Mouse (Mus musculus) CH12.LX (cell line): ENCODE data around the gene Mgrn1. TPM values are rescaled to one million over a fixed set of nuclear protein-coding genes. Genes with fewer than 3 reads are reported as not detected.

Experiments used
- DNase-seq: peaks from one replicate; pipeline ENCODE4 v3.0.0-alpha.2; 2013; ENCODE audit errors: extremely low read depth
- H3K27ac ChIP-seq: 2 replicates; pipeline ENCODE4 v1.5.1; 2012; ENCODE audit warnings: low read depth, mild to moderate bottlenecking, control low read depth, moderate library complexity; ENCODE audit not compliant: insufficient read depth
- H3K27me3 ChIP-seq: replicated peaks from 2 replicates; pipeline ENCODE3; 2012; ENCODE audit warnings: inconsistent platforms
- H3K36me3 ChIP-seq, 2 experiments: replicated peaks in 1 of 2; 2 replicates each; pipeline versions ENCODE3 to v1.6.1; 2012; ENCODE audit warnings: inconsistent platforms in 1 of 2, low read length in 1 of 2, mild to moderate bottlenecking in 1 of 2, mixed read lengths in 1 of 2, moderate library complexity in 1 of 2; ENCODE audit not compliant: control insufficient read depth in 1 of 2, insufficient read depth in 1 of 2
- H3K4me1 ChIP-seq, 2 experiments: 2 replicates each; pipeline ENCODE4 v1.6.1; 2012; ENCODE audit warnings: inconsistent platforms in 1 of 2, moderate library complexity in 1 of 2; ENCODE audit not compliant: insufficient read depth in 2 of 2, control insufficient read depth in 1 of 2
- H3K4me2 ChIP-seq: 2 replicates; pipeline ENCODE4 v1.6.1; 2012; ENCODE audit warnings: low read depth, mild to moderate bottlenecking, control low read depth; ENCODE audit not compliant: poor library complexity, insufficient read depth, severe bottlenecking
- H3K4me3 ChIP-seq, 3 experiments: fragments of 150-350 bp in 1 of 3; sonication (generic) in 1 of 3; replicated peaks in 1 of 3; 2 replicates each; pipeline versions ENCODE3 to v1.5.1; 2011 to 2012; ENCODE audit warnings: low read depth in 2 of 3, low read length in 2 of 3, mild to moderate bottlenecking in 2 of 3, moderate library complexity in 2 of 3, control low read depth in 1 of 3, improper control_type of control experiment in 1 of 3, inconsistent platforms in 1 of 3, mixed read lengths in 1 of 3; ENCODE audit not compliant: poor library complexity in 1 of 3
- H3K79me2 ChIP-seq: replicated peaks from 2 replicates; pipeline ENCODE4 v1.6.1; 2012; ENCODE audit warnings: mild to moderate bottlenecking, moderate library complexity; ENCODE audit not compliant: control insufficient read depth, poor library complexity, insufficient read depth, severe bottlenecking; ENCODE audit errors: extremely low read depth
- H3K9ac ChIP-seq: 2 replicates; pipeline ENCODE4 v1.6.1; 2012; ENCODE audit warnings: low read depth, mild to moderate bottlenecking, control low read depth, moderate library complexity; ENCODE audit not compliant: insufficient read depth
- H3K9me3 ChIP-seq: replicated peaks from 2 replicates; pipeline ENCODE3; 2012; ENCODE audit warnings: low read length, inconsistent platforms, mixed read lengths
- CHD2 ChIP-seq: IDR thresholded peaks from 2 replicates; pipeline ENCODE4 v1.6.1; 2011; ENCODE audit warnings: low read length, improper control_type of control experiment
- CTCF ChIP-seq, 2 experiments: IDR thresholded peaks in 1 of 2; conservative IDR thresholded peaks in 1 of 2; 2 replicates each; pipeline ENCODE4 v1.5.1; 2011 to 2012; ENCODE audit warnings: low read depth in 2 of 2, low read length in 2 of 2, improper control_type of control experiment in 1 of 2, inconsistent platforms in 1 of 2, mild to moderate bottlenecking in 1 of 2, moderate library complexity in 1 of 2
- E2F4 ChIP-seq: IDR thresholded peaks from 2 replicates; pipeline ENCODE4 v1.6.1; 2011; ENCODE audit warnings: low read depth, low read length, improper control_type of control experiment; ENCODE audit not compliant: insufficient replicate concordance
- ELF1 ChIP-seq: IDR thresholded peaks from 2 replicates; pipeline ENCODE4 v1.6.1; 2014; ENCODE audit warnings: low read depth, mild to moderate bottlenecking, inconsistent platforms, low read length, improper control_type of control experiment
- EP300 ChIP-seq: IDR thresholded peaks from 2 replicates; pipeline ENCODE4 v1.6.1; 2011; ENCODE audit warnings: low read length, improper control_type of control experiment
- MEF2A ChIP-seq: IDR thresholded peaks from 2 replicates; pipeline ENCODE4 v1.6.1; 2014; ENCODE audit warnings: low read depth, mild to moderate bottlenecking, inconsistent platforms, low read length, improper control_type of control experiment, borderline replicate concordance
- MXI1 ChIP-seq: IDR thresholded peaks from 2 replicates; pipeline ENCODE4 v1.6.1; 2011; ENCODE audit warnings: mild to moderate bottlenecking, low read depth, low read length, improper control_type of control experiment
- MYC ChIP-seq: IDR thresholded peaks from 2 replicates; pipeline ENCODE4 v1.6.1; 2011; ENCODE audit warnings: low read depth, mild to moderate bottlenecking, improper control_type of control experiment, low read length
- NELFE ChIP-seq: IDR thresholded peaks from 2 replicates; pipeline ENCODE4 v1.6.1; 2011; ENCODE audit warnings: low read depth, low read length, improper control_type of control experiment
- NRF1 ChIP-seq: IDR thresholded peaks from 2 replicates; pipeline ENCODE4 v1.6.1; 2014; ENCODE audit warnings: low read depth, mild to moderate bottlenecking, inconsistent platforms, low read length, improper control_type of control experiment, moderate library complexity
- PAX5 ChIP-seq: IDR thresholded peaks from 2 replicates; pipeline ENCODE4 v1.6.1; 2012; ENCODE audit warnings: low read length, inconsistent platforms, mixed read lengths
- POLR2A ChIP-seq: IDR thresholded peaks from 2 replicates; pipeline ENCODE4 v1.6.1; 2011; ENCODE audit warnings: low read depth, mild to moderate bottlenecking, improper control_type of control experiment, low read length
- POLR2AphosphoS2 ChIP-seq: IDR thresholded peaks from 2 replicates; pipeline ENCODE4 v1.6.1; 2011; ENCODE audit warnings: low read depth, low read length, improper control_type of control experiment
- SMC3 ChIP-seq: IDR thresholded peaks from 2 replicates; pipeline ENCODE4 v1.6.1; 2011; ENCODE audit warnings: low read depth, low read length, improper control_type of control experiment
- TBP ChIP-seq: conservative IDR thresholded peaks from 2 replicates; pipeline ENCODE4 v1.6.1; 2011; ENCODE audit warnings: low read depth, low read length, improper control_type of control experiment
- UBTF ChIP-seq: IDR thresholded peaks from 2 replicates; pipeline ENCODE4 v1.6.1; 2012; ENCODE audit warnings: low read depth, mild to moderate bottlenecking, inconsistent platforms, low read length, improper control_type of control experiment, moderate library complexity
- USF1 ChIP-seq: IDR thresholded peaks from 2 replicates; pipeline ENCODE4 v1.6.1; 2014; ENCODE audit warnings: low read depth, mild to moderate bottlenecking, inconsistent platforms, low read length, improper control_type of control experiment
- USF2 ChIP-seq: conservative IDR thresholded peaks from 2 replicates; pipeline ENCODE4 v1.6.1; 2011; ENCODE audit warnings: low read depth, low read length, improper control_type of control experiment
- ZC3H11A ChIP-seq: IDR thresholded peaks from 2 replicates; pipeline ENCODE4 v1.6.1; 2012; ENCODE audit warnings: low read depth, mild to moderate bottlenecking, inconsistent platforms, low read length, improper control_type of control experiment
- ZKSCAN1 ChIP-seq: IDR thresholded peaks from 2 replicates; pipeline ENCODE4 v1.6.1; 2012; ENCODE audit warnings: low read depth, inconsistent platforms, low read length, improper control_type of control experiment, borderline replicate concordance
- ZMIZ1 ChIP-seq: IDR thresholded peaks from 2 replicates; pipeline ENCODE4 v1.6.1; 2012; ENCODE audit warnings: low read depth, mild to moderate bottlenecking, inconsistent platforms, low read length, improper control_type of control experiment
- dilution Hi-C: fragments of 300-500 bp; cut with MboI; formaldehyde crosslinking; loops from 2 replicates; pipeline ENCODE4 v1.14.3; 2020; ENCODE audit warnings: low sequenced_read_pairs; ENCODE audit not compliant: extremely low pct_unique_long_range_greater_than_20kb, extremely low pct_ligation_motif_present
- in situ Hi-C: fragments of 300-500 bp; cut with MboI; formaldehyde crosslinking; loops from 3 replicates; pipeline ENCODE4 v1.14.3; 2019; ENCODE audit warnings: low sequenced_read_pairs, low pct_ligation_motif_present, low pct_unique_long_range_greater_than_20kb, mixed read lengths
- polyA plus RNA-seq: library from polyadenylated mRNA; unstranded; fragments of >175 nt; gene quantifications from 2 replicates; pipeline ENCODE4 v1.2.1, GENCODE M21; 2012; ENCODE audit warnings: low read depth; ENCODE audit not compliant: insufficient read length
- total RNA-seq, 2 experiments: library from RNA; depleted of rRNA; stranded (reverse); fragments of 300-350 nt in 1 of 2; fragments of >200 nt in 1 of 2; gene quantifications; 2 replicates each; pipeline ENCODE4 v1.2.3; 2012 to 2014

Mgrn1 gene
- total and polyA plus RNA-seq, 3 experiments = 11.7 to 16.9 (median 12.9) TPM

- in situ Hi-C loops (no loop called here), dilution Hi-C loops (no loop called here)
- no peak for TF ChIP-seq EP300
- TF ChIP-seq ELF1 = no peak
- TF ChIP-seq SMC3 = no peak
- TF ChIP-seq ZC3H11A = no peak
- TF ChIP-seq CTCF (conservative IDR thresholded peaks at IDR 0.05 in 1 of 2, IDR thresholded peaks at IDR 0.05 in 1 of 2; ENCODE audit: low read depth in 2 of 2, low read length in 2 of 2) = no peak
- TF ChIP-seq POLR2A = no peak
- no peak for TF ChIP-seq NRF1
- TF ChIP-seq NELFE = no peak
- TF ChIP-seq POLR2AphosphoS2 = no peak
- TF ChIP-seq MYC = no peak
- TF ChIP-seq USF2 = no peak
- no peak for TF ChIP-seq ZMIZ1
- no peak for TF ChIP-seq TBP
- no peak overlapping the region for H3K9ac ChIP-seq
- H3K4me3 ChIP-seq = peak overlapping the region in 1 of 3 experiments; percentile 10
- peaks cover 12% of the 10 kb centered on the region for H3K79me2 ChIP-seq
- DNase-seq = no peak
- H3K36me3 ChIP-seq = peaks cover 34 to 80% of the 10 kb centered on the region in 2 experiments
- no peak overlapping the region for H3K27ac ChIP-seq
- H3K4me1 ChIP-seq = peaks cover 6 to 16% of the 10 kb centered on the region in 2 experiments
- no peak overlapping the region for H3K4me2 ChIP-seq
- H3K9me3 ChIP-seq = no peaks in the 10 kb centered on the region
- no peaks in the 10 kb centered on the region for H3K27me3 ChIP-seq
These were observed 49.4 kb downstream of the Mgrn1 start for GRCm38 (mm10) chr16:4935430-4935829.

- Histone ChIP-seq H3K79me2 (peaks cover 13% of the 10 kb centered on the region), H3K4me2 (no peak overlapping the region), H3K9me3 (no peaks in the 10 kb centered on the region), H3K27me3 (no peaks in the 10 kb centered on the region), H3K36me3 (peaks cover 36 to 80% of the 10 kb centered on the region in 2 experiments), H3K27ac (no peak overlapping the region), H3K9ac (no peak overlapping the region), H3K4me1 (peaks cover 8 to 23% of the 10 kb centered on the region in 2 experiments), H3K4me3 (no peak overlapping the region)
- no peak for TF ChIP-seq USF2
- no peak for TF ChIP-seq PAX5
- TF ChIP-seq CHD2 = no peak
- no peak for TF ChIP-seq USF1
- TF ChIP-seq E2F4 = no peak
- no peak for TF ChIP-seq NELFE
- TF ChIP-seq MXI1 = no peak
- no peak for TF ChIP-seq ZKSCAN1
- no peak for TF ChIP-seq MEF2A
- TF ChIP-seq POLR2A = no peak
- TF ChIP-seq UBTF = no peak
- no peak for DNase-seq
- in situ Hi-C loops (no loop called here), dilution Hi-C loops (no loop called here)
These were observed 50.1 kb downstream of the Mgrn1 start for GRCm38 (mm10) chr16:4935931-4936703.
